Mouse (Mus musculus) embryonic facial prominence, embryonic 11.5 days (tissue): ENCODE data around the gene Tlr5. TPM values are rescaled to one million over a fixed set of nuclear protein-coding genes. Genes with fewer than 3 reads are reported as not detected.

Experiments used
- ATAC-seq: fragments of 200-750 bp; cut with Nextera tagmentation; replicated peaks from 2 replicates; pipeline ENCODE4 v1.8.0; 2017; ENCODE audit warnings: low read depth; ENCODE audit not compliant: insufficient number of reproducible peaks, low FRiP score, low TSS enrichment
- DNase-seq: peaks from one replicate; pipeline ENCODE4 v3.0.0-alpha.2; 2015; ENCODE audit warnings: low spot score
- H3K27ac ChIP-seq: fragments of 300-500 bp; sonication (generic); replicated peaks from 2 replicates; pipeline ENCODE4 v1.5.1; 2014; ENCODE audit warnings: mild to moderate bottlenecking, low read depth, low read length, control low read depth
- H3K27me3 ChIP-seq: fragments of 300-500 bp; sonication (generic); 2 replicates; pipeline ENCODE4 v1.6.1; 2014; ENCODE audit warnings: mild to moderate bottlenecking, low read length, moderate library complexity, mixed read lengths; ENCODE audit not compliant: control insufficient read depth, insufficient read depth
- H3K36me3 ChIP-seq: fragments of 300-500 bp; sonication (generic); replicated peaks from 2 replicates; pipeline ENCODE4 v1.6.1; 2014; ENCODE audit warnings: low read depth, mild to moderate bottlenecking, low read length, moderate library complexity, mixed read lengths; ENCODE audit not compliant: control insufficient read depth, insufficient read depth
- H3K4me1 ChIP-seq: fragments of 300-500 bp; sonication (generic); 2 replicates; pipeline ENCODE4 v1.6.1; 2014; ENCODE audit warnings: low read length, mixed read lengths; ENCODE audit not compliant: control insufficient read depth, insufficient read depth
- H3K4me2 ChIP-seq: fragments of 300-500 bp; sonication (generic); 2 replicates; pipeline ENCODE4 v1.6.1; 2014; ENCODE audit warnings: low read depth, mild to moderate bottlenecking, control low read depth, low read length, moderate library complexity
- H3K4me3 ChIP-seq: fragments of 300-500 bp; sonication (generic); 2 replicates; pipeline ENCODE4 v1.5.1; 2014; ENCODE audit warnings: low read depth, low read length, control low read depth
- H3K9ac ChIP-seq: fragments of 300-500 bp; sonication (generic); replicated peaks from 2 replicates; pipeline ENCODE4 v1.6.1; 2014; ENCODE audit warnings: mild to moderate bottlenecking, control low read depth, low read length
- H3K9me3 ChIP-seq: fragments of 300-500 bp; sonication (generic); replicated peaks from 2 replicates; pipeline ENCODE4 v1.6.1; 2016; ENCODE audit warnings: mild to moderate bottlenecking, low read length, inconsistent platforms, mixed read lengths; ENCODE audit not compliant: control insufficient read depth
- WGBS: fragments of 180-500 bp; shearing (Covaris S2); extraction: QIAGEN DNeasy Blood & Tissue Kit; methylation state at CpG from one replicate; pipeline ENCODE4 v1.1.7; 2014; 5-methylcytosine and 5-hydroxymethylcytosine counted together
- polyA plus RNA-seq: library from polyadenylated mRNA; unstranded; fragments of >200 nt; fragmentation: Nextera tagmentation; extraction: Ambion mirVana; gene quantifications from 2 replicates; pipeline ENCODE4 v1.2.1, GENCODE M21; 2014

The Tlr5 gene
- 0.59 and 1.0 TPM in 2 replicates for polyA plus RNA-seq

- Histone ChIP-seq H3K9me3 (no peaks in the 10 kb centered on the region), H3K4me2 (peak within 1 kb of the TSS; percentile 82), H3K27ac (no peak within 1 kb of the TSS), H3K4me1 (peaks cover 4% of the 10 kb centered on the region; the same call in 1 of the 2 replicates), H3K27me3 (no peaks in the 10 kb centered on the region; the same call in 1 of the 2 replicates), H3K9ac (peak within 1 kb of the TSS; percentile 65), H3K4me3 (peak within 1 kb of the TSS; percentile 43), H3K36me3 (no peaks in the 10 kb centered on the region)
- WGBS, result 20% methylated on average over 21 of the region's 21 CpGs
- ATAC-seq (peak; percentile 30; the same call in 1 of the 2 replicates), DNase-seq (peak; percentile 76)
Observed at GRCm38 (mm10) chr1:182954287-182955046, at the start of gene Tlr5. Gene Tlr5 (plus strand): TSS chr1:182954788.

DNA sequence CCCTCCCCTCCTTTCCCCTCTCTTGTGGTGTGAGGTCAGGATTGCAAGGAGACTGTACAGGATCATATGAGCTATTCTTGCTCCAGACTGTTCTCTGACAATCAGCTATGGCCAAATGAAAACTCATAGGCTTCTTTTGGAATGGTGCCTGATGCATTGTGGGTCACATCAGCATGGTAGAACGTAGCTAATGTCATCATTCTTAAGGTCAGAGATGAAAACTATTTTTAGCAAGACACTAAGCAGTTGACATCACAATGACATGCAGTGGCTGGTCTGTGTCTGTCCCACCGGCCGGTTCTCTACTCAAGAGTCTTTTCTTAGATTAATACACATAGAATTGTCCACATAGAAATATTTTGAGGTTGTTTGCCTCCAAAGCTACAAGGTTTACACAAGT is 48.9 kb upstream of the Tlr5 start:
- ATAC-seq, result no peak
- Histone ChIP-seq H3K4me3 (no peak overlapping the region), H3K36me3 (no peaks in the 10 kb centered on the region), H3K4me2 (no peak overlapping the region), H3K27me3 (no peaks in the 10 kb centered on the region), H3K27ac (no peak overlapping the region), H3K9me3 (no peaks in the 10 kb centered on the region), H3K9ac (no peak overlapping the region), H3K4me1 (peaks cover 3% of the 10 kb centered on the region; the same call in 1 of the 2 replicates)
- WGBS, result 84% methylated on average over 3 of the region's 3 CpGs
- DNase-seq, result no peak

- Histone ChIP-seq H3K4me1 (peaks cover 3% of the 10 kb centered on the region; the same call in 1 of the 2 replicates), H3K36me3 (no peaks in the 10 kb centered on the region), H3K4me2 (no peak overlapping the region), H3K4me3 (no peak overlapping the region), H3K9me3 (no peaks in the 10 kb centered on the region; the same call in 1 of the 2 replicates), H3K9ac (no peak overlapping the region), H3K27ac (no peak overlapping the region; the same call in 1 of the 2 replicates), H3K27me3 (no peaks in the 10 kb centered on the region)
- 15% methylated on average over 14 of the region's 14 CpGs for WGBS
- DNase-seq (peak; percentile 82), ATAC-seq (peak; percentile 88)
Observed at GRCm38 (mm10) chr1:182908050-182909036, 46.2 kb upstream of the Tlr5 start.

DNA sequence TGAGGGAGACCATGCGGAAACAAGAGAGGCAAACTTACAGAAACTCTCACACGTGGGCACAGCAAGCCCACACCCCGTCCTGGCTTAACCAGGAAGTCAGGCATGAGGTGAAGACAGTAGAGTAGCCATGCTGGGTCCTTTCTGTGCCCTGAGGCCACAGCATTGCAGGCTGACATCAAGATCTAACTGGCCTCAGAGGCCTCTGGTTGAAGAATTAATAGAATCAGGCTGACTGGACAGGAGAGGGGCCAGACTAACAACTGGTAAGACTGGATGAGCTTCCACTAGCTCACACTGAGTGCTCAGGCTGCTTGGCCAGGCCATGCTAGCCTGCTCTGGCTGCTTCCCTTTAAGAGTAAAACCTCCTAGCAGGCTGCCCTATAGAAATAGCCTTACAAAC is 45.5 kb upstream of the Tlr5 start:
- Histone ChIP-seq H3K9ac (no peak overlapping the region), H3K36me3 (no peaks in the 10 kb centered on the region), H3K4me1 (peaks cover 3% of the 10 kb centered on the region; the same call in 1 of the 2 replicates), H3K4me2 (no peak overlapping the region), H3K9me3 (no peaks in the 10 kb centered on the region; the same call in 1 of the 2 replicates), H3K4me3 (no peak overlapping the region), H3K27ac (no peak overlapping the region), H3K27me3 (no peaks in the 10 kb centered on the region)
- ATAC-seq (no peak), DNase-seq (no peak)
- 44% methylated on average over 3 of the region's 3 CpGs for WGBS

DNA sequence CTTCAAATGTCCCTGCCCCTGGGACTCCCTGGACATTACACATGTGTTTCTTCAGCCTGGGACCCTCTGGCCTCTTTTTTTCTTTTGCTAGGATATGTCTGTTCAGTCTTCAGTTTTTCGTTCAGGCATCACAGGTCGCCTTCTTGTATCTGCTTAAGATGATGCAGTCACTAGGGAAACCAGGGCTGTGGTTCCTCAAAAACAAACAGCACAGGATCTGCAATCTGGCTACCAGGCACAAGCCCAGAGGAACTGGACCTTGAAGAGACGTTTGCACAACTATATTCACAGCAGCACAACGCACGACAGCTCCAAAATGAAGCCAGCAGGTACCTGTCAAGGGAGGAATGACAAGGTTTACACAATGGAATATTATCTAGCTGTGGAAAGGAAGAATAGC is 45.0 kb upstream of the Tlr5 start:
- Histone ChIP-seq H3K36me3 (no peaks in the 10 kb centered on the region), H3K4me2 (no peak overlapping the region), H3K9me3 (no peaks in the 10 kb centered on the region; the same call in 1 of the 2 replicates), H3K9ac (no peak overlapping the region), H3K4me1 (peaks cover 3% of the 10 kb centered on the region; the same call in 1 of the 2 replicates), H3K27me3 (no peaks in the 10 kb centered on the region), H3K4me3 (no peak overlapping the region), H3K27ac (no peak overlapping the region)
- DNase-seq (no peak), ATAC-seq (no peak)
- WGBS, result 80% methylated on average over 5 of the region's 5 CpGs

GRCm38 (mm10) chr1:182912591-182912990 is 42.0 kb upstream of the Tlr5 start:
- no peak overlapping the region for H3K4me3 ChIP-seq
- H3K4me2 ChIP-seq, result no peak overlapping the region
- no peak overlapping the region for H3K9ac ChIP-seq
- no peaks in the 10 kb centered on the region; the same call in 1 of the 2 replicates for H3K9me3 ChIP-seq
- WGBS, result 58% methylated on average over 2 of the region's 2 CpGs
- H3K27me3 ChIP-seq, result no peaks in the 10 kb centered on the region
- peaks cover 3% of the 10 kb centered on the region; the same call in 1 of the 2 replicates for H3K4me1 ChIP-seq
- no peak overlapping the region for H3K27ac ChIP-seq
- DNase-seq, result no peak
- H3K36me3 ChIP-seq, result no peaks in the 10 kb centered on the region
- ATAC-seq, result no peak

GRCm38 (mm10) chr1:182914121-182914908 is 40.3 kb upstream of the Tlr5 start:
- Histone ChIP-seq H3K4me2 (no peak overlapping the region), H3K4me3 (no peak overlapping the region), H3K4me1 (no peaks in the 10 kb centered on the region), H3K27ac (no peak overlapping the region), H3K27me3 (no peaks in the 10 kb centered on the region), H3K9ac (no peak overlapping the region), H3K36me3 (no peaks in the 10 kb centered on the region), H3K9me3 (no peaks in the 10 kb centered on the region; the same call in 1 of the 2 replicates)
- ATAC-seq, result no peak
- 91% methylated on average over 4 of the region's 4 CpGs for WGBS
- DNase-seq, result no peak
